Mouse (Mus musculus) olfactory bulb, adult 2 months (tissue): ENCODE data around the gene Plekhh2. TPM values are rescaled to one million over a fixed set of nuclear protein-coding genes. Genes with fewer than 3 reads are reported as not detected.

Experiments
- H3K27ac ChIP-seq: fragments of 200-500 bp; 2 replicates; pipeline ENCODE4 v1.5.1; 2012; ENCODE audit warnings: low read depth, low read length; ENCODE audit not compliant: insufficient read depth
- H3K4me1 ChIP-seq: fragments of 200-500 bp; 2 replicates; pipeline ENCODE4 v1.6.1; 2012; ENCODE audit warnings: low read length; ENCODE audit not compliant: control insufficient read depth, insufficient read depth
- H3K4me3 ChIP-seq: fragments of 200-500 bp; 2 replicates; pipeline ENCODE4 v1.5.1; 2012; ENCODE audit warnings: mild to moderate bottlenecking, low read depth, low read length, moderate library complexity; ENCODE audit not compliant: insufficient read depth
- CTCF ChIP-seq: fragments of 200-500 bp; IDR thresholded peaks from 2 replicates; pipeline ENCODE4 v1.5.1; 2012; ENCODE audit warnings: low read depth, mild to moderate bottlenecking, low read length, moderate library complexity; ENCODE audit not compliant: insufficient read depth
- POLR2A ChIP-seq: fragments of 200-500 bp; IDR thresholded peaks from 2 replicates; pipeline ENCODE4 v1.6.1; 2012; ENCODE audit warnings: mild to moderate bottlenecking, low read depth, low read length, moderate library complexity; ENCODE audit not compliant: insufficient read depth
- WGBS: fragments of 180-500 bp; shearing (Covaris S2); methylation state at CpG from one replicate; pipeline ENCODE4 v1.1.7; 2018; 5-methylcytosine and 5-hydroxymethylcytosine counted together
- polyA plus RNA-seq: library from polyadenylated mRNA; stranded (reverse); fragments of >200 nt; gene quantifications from 2 replicates; pipeline ENCODE4 v1.2.4, GENCODE M21; 2012; ENCODE audit warnings: low replicate concordance; ENCODE audit not compliant: missing spikeins, insufficient read depth, insufficient read length

Plekhh2 gene
- polyA plus RNA-seq = not detected in 2 replicates

DNA sequence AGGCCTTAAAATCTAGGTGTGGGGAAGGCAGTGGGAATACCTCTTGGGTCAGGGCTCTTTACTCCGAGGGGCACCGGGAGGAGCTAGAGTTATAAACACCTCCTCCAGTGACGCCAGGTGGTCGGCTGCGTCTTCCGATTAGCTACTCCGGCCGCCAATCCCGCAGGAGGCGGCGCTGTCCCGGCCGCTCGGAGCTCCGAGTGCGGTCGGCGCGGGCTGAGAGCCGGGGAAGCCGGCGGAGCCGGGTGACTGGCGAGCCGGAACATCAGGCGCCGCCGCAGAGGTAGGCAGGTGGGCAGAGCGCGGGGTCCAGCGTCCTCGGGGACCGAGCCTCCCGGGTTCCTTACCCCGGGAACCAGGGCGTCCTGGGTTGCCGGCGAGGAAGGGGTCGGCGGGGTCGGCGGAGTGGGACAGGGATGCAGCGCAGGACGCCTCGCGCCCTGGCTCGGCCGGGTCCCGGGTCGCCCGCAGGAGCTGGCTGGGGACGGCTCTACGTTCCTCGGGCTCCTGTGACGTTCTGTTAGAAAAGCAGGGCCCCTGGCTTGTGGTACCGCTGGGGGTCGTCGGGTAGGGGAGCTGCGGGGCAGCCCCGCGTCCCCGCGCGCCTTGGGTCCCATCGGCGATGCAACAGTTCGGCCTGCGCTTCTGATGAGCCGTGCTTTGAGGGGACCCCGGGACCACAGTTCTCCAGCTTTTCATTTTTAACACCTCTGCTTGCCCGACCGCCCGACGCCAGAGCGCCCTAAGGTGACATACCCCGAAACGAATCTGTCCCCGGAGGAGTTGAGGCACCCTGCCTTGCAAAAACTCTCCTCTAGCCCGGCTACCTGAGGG lies at the start of gene Plekhh2:
TSS of gene Plekhh2 (plus strand) at position 214 of the 834 bp plus-strand sequence.
- under 1% methylated on average over 79 of the region's 79 CpGs for WGBS
- no peak within 1 kb of the TSS for H3K27ac ChIP-seq
- TF ChIP-seq POLR2A (peak; percentile 71), CTCF (no peak)
- H3K4me3 ChIP-seq = peak within 1 kb of the TSS; percentile 74
- H3K4me1 ChIP-seq = peaks cover 11% of the 10 kb centered on the region

GRCm38 (mm10) chr17:84465753-84466608 lies 45.7 kb upstream of the Plekhh2 start, which contains the start of gene Thada:
Gene Thada (minus strand): TSS chr17:84466205.
- Histone ChIP-seq H3K4me1 (no peaks in the 10 kb centered on the region), H3K27ac (peak within 1 kb of the TSS; percentile 84), H3K4me3 (peak within 1 kb of the TSS; percentile 70)
- under 1% methylated on average over 67 of the region's 67 CpGs for WGBS
- TF ChIP-seq POLR2A (peak; percentile 82), CTCF (no peak)

DNA sequence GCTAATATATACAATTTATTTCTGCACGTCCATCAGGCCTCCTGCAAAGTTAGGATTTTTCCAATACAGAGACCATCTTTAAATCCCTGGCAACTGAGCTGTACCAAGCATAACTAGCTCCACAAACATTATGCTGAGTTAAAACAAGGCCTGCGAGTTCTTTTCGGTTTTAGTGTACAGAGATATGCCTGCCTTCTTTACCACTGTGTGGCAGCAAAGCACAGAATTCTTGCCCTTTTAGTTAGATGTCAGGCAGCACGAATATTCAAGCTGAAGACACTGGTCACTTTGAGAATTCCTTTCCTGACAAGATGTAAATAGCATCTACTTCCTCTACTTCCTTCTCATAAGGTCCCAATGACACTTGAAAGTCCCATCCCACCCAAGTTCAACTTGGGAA lies 37.4 kb upstream of the Plekhh2 start:
- 32% methylated on average over 4 of the region's 4 CpGs for WGBS
- Histone ChIP-seq H3K27ac (no peak overlapping the region), H3K4me1 (no peaks in the 10 kb centered on the region), H3K4me3 (no peak overlapping the region)
- TF ChIP-seq CTCF (no peak), POLR2A (no peak)

DNA sequence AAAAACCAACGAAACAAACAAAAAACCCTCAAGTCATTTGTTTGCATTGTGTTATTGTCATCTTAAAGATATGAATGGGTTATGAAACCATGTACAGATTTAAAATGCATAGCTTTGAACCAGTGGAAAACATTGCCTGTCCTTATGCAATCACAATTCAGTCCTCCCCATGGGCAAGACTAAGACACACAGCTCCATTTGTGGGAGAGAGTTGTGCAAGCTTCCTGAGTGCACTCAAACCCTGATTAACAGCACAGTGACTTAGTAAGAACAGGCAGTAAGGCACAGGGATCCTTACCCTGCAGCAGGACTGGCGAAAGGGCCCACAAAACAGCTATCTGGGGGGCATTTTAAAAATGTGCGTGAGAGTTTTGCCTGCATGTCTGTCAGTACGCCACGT lies 34.5 kb upstream of the Plekhh2 start:
- Histone ChIP-seq H3K4me3 (no peak overlapping the region), H3K27ac (no peak overlapping the region), H3K4me1 (peaks cover 11% of the 10 kb centered on the region)
- TF ChIP-seq POLR2A (no peak), CTCF (no peak)
- 93% methylated on average over 5 of the region's 5 CpGs for WGBS

DNA sequence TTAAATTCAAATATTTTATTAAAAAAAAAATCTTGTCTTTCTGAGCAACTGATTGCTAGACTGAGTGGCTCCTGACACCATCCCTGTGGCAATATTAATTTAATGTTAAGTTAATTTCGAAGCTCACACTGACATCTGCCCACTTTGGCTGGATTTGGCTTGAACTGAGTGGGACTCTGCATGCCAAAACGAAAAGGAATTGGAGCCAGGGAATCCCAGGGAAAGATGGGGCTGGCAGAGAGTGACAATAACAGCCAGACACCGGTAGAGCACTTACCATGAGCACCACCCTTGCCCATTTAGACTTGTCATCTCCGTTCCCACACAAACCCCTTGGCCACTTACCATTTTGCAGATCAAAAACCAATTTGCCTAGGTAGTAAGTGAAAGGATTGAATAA lies 33.4 kb upstream of the Plekhh2 start:
- Histone ChIP-seq H3K4me3 (no peak overlapping the region), H3K4me1 (peaks cover 11% of the 10 kb centered on the region), H3K27ac (no peak overlapping the region)
- 69% methylated on average over 4 of the region's 4 CpGs for WGBS
- TF ChIP-seq CTCF = no peak
- no peak for TF ChIP-seq POLR2A

- TF ChIP-seq POLR2A (no peak), CTCF (no peak)
- Histone ChIP-seq H3K4me1 (peaks cover 11% of the 10 kb centered on the region), H3K4me3 (no peak overlapping the region), H3K27ac (no peak overlapping the region)
- 34% methylated on average over 15 of the region's 15 CpGs for WGBS
Measured at GRCm38 (mm10) chr17:84480464-84481355, 31.0 kb upstream of the Plekhh2 start.

DNA sequence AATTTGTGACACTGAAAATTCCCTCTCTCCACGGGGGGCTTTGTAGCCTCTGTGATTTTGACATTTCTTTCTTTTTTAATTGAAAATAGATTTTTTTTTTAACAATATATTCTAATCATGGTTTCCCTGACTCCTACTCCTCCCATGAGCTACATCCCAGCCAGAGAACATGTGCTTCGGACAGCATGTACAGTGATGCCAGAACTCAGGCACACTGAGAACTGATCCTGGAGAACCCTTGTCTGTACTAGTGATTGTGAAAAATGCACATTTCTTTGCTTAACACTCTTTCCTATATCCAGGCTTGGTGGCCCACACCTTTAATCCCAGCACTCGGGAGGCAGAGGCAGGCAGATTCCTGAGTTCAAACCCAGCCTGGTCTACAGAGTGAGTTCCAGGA lies 28.9 kb upstream of the Plekhh2 start:
- Histone ChIP-seq H3K4me3 (no peak overlapping the region), H3K4me1 (peaks cover 11% of the 10 kb centered on the region), H3K27ac (no peak overlapping the region)
- WGBS = 85% methylated on average over 3 of the region's 3 CpGs
- TF ChIP-seq POLR2A (no peak), CTCF (no peak)

DNA sequence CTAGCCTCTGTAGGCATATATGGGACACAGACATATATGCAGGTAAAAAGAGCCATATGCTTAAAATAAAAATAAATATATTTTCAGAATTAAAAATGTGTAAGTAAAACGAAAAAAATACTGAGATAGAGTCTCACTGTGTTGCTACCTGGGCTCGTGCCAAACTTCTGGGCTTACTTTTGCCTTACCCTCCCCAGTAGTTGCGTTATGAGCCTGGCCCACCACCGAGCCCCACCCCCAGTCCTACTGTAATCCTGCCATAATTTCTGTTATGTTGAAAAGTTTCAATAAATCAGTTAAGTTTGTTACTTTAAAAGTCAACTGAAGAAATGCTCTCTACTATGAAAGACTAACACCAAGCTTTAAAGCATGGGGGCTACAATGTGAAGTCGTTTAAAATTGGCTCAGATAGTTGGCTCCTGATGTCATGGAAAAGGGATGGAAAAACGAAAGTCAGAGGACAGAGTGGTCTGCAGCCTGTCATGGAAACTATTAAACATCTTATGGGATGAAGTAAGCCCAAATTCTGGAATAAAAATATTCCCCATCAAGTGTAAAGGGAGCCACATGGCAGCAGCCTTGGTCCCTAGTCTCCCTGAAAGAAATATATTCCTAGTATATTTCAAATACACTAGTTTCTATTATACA lies 27.9 kb upstream of the Plekhh2 start:
- TF ChIP-seq POLR2A (no peak), CTCF (no peak)
- no peak overlapping the region for H3K27ac ChIP-seq
- no peak overlapping the region for H3K4me3 ChIP-seq
- peaks cover 11% of the 10 kb centered on the region for H3K4me1 ChIP-seq
- WGBS = 74% methylated on average over 6 of the region's 6 CpGs
